Mouse (Mus musculus) urinary bladder, adult 18-20 months (tissue): ENCODE measurements around the gene Ndufa4l2.

Experiments
- DNase-seq, 2 experiments: peaks; one replicate each; pipeline ENCODE4 v3.0.0; 2022; ENCODE audit warnings: low spot score in 2 of 2, mixed read lengths in 2 of 2

Gene Ndufa4l2

DNA sequence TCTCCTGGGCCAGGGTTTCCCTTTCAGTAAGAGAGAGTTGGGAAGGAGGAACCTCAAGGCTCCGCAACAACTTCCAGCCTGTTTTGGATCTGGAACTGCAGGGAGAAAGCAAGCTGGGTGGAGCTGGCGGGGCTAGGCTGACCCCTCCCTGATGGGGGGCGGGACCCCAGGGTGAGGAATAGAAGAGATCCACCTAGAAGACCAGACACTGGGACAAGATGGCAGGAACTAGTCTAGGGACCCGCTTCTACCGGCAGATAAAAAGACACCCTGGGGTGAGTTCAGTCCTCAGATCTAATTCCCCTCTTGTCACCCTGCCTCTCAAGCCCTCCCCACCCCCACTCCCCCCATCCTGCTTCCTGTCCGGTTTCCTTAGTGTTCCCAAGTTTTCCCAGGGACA, at the start of gene Ndufa4l2:
Gene Ndufa4l2 (plus strand): TSS at position 204 of the 400 bp plus-strand sequence.
- DNase-seq = no peak

DNA sequence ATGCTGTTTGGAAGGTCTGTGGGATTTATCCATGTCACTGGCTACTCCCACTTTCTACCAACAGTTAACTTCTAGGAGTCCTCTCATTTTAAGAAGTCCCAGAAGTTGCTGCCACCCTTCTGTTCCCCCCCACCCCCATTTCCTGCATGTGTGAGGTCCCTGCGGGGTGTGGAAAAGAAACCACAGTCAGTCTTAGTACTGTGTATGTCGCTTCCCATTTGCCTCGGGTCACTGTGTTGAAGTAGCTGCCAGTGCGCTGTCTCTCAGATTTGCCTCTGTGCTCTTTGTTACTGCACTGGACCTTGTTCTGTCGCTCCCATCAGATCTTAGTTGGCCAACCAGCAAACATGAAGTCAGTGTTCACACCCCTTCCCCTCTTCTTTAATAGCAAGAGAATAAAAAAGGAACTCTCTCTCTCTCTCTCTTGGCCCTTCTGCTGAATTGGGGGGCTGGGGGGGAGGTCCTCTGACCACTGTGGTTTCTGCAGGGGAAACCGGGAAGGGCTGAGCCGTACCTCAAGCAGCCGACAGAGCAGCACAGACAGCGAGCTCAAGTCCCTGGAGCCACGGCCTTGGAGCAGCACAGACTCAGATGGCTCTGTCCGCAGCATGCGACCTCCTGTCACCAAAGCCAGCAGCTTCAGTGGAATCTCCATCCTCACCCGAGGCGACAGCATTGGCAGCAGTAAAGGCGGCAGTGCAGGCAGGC, 43.3 kb upstream of the Ndufa4l2 start:
- DNase-seq = no peak

DNA sequence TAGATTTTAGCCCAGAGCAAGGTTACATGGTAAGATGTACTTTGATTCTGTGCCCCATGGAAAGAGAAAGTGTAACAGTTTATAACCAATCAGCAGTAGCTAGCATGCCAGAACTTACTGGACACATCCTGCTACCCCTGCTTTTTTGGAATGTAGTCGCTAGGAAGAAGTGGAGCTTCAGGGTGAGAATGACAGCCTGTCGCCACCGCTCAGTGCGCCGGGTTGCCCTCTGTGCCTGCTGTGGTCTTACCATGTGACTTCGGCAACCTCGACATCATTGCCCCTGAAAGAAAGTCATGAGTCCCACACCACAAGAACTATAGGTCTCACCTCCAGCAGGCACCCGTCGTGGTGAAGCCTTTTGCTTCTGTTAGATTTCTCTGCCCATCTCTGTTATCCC, 42.0 kb upstream of the Ndufa4l2 start:
- no peak for DNase-seq

DNA sequence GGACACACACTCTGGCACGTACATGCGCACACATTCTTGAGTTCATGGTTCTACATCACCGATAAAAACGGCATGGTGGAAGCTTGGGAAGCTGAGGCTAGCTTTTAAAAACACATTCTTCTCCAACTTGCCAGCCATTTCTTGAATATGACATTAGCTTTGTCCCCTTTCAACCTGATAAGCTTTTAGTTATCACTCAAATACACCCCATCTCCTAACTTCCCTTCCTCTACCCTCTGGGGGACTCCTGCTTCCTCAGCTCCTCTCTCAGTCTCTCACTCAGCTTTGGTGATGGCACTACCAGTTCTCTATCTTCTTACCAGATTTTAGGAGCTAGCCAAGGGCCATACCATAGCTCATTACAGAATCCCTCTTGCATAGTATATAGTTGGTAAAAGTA, 39.6 kb upstream of the Ndufa4l2 start:
- no peak for DNase-seq

DNA sequence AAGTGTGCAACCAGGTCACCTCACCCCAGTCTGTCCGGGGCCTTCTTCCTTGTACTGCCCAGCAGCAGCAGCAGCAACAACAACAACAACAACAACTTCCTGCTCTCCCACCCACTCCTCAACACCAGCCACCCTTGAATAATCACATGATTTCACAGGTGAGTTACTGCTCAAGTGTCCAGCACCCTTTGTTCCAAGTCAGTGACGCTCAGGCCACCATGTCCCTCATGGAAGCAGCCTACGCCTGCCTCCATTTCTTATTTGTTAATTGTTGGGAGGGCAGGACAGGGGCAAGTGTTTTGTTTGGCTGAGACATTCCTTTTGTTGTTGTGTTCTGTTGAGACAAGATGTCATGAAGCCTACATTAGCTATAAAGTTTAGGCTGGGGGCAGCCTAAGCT, 38.2 kb upstream of the Ndufa4l2 start:
- no peak for DNase-seq

DNA sequence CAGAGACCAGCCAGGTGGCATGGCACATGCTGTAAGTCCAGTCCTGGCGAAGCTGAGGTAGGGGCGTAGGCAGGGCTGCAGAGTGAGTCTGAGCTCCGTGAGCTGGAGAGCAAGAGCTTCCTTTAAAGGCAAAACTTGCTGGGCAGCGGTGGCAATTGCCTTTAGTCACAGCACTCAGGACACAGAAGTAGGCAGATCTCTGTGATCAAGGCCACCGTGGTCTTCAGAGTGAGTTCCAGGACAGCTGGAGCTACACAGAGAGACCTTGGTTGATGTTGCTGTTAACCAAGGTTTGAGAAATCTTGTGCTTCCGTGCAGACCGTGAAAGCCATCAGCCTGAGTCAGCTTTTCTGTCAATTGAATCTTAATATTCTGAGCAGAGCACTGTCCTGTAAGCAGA, 37.5 kb upstream of the Ndufa4l2 start:
- no peak for DNase-seq

DNA sequence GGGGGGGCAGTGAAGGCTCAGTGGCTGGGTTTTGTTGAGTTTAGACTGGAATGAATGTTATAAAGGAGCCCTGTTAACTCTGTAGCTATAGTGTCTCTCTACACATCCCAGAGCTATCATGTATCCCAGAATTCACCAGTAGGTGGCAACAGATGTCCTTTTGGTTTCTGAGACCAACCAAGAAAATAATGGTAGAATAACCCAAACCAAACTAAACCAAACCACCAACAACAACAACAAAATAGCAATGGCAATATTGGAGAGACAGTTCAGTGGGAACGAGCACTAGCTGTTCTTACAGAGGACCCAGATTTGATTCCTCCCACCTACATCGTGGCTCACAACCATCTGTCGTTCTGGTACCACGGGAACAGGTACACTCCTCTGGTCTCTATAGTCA, 35.6 kb upstream of the Ndufa4l2 start:
- DNase-seq = no peak

DNA sequence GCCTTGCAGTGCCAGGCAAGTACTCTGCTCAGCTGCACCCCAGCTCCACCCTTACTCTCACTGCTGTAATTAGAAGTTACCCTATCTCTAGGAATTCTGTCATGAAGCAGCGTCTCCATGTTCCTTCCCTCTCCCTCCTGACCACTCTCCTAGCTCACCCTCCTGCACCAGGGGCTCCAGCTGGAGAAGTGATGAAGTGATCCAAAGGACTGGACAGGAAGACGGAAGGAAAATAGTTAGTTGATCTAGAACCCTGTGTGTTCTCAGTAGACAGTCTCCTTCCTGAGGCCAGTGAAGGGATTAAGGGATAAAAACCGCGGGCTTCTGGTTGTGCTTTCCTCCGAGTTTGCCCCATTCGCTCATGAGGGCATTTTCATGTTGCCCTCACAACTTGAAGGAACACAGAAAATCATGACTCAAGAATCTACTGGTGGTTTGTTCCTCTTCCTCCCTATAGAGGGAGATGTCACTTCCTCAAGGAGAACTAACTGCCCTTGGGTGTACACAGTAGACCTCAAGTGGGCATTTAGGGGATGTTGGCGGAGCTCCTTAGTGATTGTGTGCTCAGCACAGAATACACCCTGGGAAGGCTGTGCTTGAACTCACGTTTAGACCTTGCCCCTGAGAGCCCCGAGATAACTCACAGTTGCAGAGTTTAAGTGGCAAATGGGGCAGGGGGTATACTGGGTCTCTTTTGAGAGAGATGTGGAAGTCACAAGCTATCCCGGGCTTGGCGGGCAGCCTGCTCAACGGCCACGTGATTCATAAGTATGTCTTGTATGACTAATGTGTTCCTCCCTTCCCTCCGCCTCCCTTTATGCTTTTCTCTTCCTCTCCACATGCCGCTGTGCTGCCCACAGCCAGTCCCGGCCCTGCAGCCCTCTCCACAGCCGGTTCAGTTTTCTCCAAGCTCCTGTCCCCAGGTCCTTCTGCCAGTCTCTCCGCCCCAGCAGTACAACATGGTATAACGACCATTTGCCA, 33.6 kb upstream of the Ndufa4l2 start:
- DNase-seq = peak; percentile 33 to 55

DNA sequence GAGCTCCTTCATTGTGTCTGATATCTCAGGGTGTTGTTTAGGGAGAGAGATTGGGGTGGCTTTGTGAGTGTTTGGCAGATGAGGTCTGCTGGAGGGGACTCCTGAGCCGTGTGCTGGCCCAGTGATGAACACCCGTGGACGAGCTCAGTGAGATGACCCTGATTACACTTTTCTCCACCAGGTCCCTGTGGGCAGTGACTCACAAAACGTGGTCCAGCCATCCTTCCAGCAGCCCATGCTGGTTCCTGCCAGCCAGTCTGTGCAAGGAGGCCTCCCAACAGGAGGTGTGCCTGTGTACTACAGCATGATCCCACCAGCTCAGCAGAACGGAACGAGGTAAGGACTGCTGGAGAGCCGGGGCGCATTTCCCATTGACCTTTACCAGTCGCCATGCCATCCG, 29.5 kb upstream of the Ndufa4l2 start:
- no peak for DNase-seq

DNA sequence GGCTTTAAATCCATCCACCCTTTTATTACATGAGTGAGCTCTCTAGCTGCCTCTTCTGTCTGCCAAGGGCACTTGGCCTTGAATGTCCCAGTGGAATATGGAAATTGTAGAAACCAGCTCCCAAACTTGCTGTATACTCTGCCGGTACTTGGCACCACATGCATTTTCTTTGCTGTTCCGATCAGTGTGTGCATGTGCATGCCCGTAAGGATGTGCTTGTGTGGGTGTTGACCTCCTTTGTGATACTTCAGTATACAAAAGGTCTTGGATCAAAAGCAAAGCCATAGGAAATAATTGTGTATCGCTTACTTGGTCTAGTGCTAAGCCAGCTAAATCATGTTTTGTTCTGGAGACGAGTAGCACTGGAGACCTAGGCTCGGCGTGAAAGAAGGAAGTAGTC, 25.9 kb upstream of the Ndufa4l2 start:
- DNase-seq = no peak

DNA sequence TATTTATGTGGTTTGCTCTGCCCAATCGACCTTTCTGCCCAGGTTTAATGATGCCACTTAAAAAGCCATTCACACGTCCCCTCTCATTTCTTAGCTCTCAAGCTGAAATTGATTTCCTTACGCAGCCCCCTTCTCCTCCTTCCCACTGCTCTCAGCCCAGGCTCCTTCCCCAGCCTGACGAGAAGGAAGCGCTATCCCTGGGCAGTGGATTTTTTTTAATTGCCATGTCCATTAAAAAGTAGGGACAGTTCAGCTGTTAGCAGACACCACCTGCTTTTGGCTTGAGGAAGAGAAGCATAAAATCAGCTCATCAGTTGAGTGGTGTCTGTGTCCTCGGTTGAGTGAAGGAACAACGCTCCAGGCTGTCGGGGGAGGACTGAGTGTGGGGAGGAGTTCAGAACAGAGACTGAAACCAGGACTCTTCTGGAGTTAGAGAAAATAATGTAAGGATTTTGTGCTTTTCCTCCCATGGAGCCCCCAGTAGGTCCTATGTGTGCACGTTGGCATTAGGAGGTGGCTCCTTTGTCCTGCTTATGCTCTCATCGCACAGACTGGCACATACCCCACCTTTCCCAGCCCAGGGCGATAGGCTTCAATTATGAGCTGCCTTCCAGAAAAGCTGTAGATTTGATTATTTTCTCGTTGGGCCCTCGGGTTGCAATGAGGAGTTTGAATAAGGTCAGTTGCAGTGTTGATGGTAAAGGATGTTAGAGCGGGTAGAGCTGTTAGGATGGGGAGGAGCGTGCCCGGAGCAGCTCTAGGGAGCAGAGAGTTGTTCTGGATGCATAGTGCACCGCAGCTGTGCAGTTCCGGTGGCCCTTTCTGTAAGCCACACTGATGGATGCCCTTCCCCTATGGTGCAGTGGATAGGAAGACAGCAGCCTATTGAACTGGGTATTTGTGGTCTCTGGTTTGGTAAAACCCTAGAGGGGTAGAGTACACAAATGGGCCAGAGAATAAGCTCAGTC, 24.3 kb upstream of the Ndufa4l2 start:
- no peak for DNase-seq

DNA sequence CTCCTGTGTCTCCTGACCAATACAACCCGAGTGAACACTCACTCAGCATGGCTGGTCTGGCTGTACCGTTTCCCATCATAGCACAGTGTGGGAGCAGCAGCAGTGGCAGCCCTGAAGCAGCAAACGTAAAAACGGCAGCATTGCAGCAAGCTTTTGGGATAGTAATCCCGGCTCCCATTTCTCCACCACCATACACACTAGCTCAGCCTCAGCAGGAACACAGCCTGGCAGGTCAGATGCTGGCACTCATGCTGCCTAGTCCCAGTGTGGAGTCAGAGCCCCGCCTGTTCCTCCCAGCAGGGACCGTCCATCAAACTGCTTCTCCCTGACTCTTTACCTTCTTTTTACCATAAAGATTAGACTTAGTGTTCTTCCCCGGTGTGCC, 23.6 kb upstream of the Ndufa4l2 start:
- DNase-seq = no peak

DNA sequence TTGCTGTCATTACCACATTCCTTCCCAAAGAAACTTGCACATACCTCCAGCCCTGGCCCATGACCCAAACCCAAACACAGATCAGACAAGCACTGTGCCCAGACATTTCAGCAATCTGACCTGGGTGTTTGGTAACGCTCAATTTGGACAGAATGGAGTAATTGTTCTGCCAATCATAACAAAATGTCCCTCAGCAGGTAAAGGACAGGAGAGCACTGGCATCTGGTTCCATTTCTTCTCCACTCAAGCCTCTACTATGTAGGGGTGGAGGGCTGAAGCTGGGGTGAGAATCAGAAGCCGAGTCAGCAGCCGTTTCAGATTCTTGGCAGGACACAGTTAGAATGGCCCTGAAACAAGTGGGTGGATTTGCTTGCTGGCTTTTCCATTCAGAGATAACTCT, 22.6 kb upstream of the Ndufa4l2 start:
- DNase-seq = no peak

DNA sequence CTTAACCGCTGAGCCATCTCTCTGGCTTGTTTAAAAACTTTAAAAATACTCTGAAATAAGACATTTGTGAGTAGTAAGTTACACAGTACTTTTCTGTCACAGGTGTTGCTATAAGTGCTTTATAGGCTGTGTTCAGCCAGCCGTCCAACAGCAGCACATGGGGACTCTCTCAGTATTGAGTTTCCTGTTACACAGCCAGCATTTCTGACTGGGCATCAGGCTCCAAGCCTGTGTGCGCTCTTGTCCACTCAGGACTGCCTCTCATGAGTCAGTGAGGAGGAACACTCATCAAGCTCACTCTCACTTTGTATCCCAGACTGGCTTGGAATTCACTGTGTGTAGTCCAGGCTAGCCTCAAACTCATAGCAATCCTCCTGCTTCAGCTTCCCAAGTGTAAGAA, 18.6 kb upstream of the Ndufa4l2 start:
- no peak for DNase-seq

DNA sequence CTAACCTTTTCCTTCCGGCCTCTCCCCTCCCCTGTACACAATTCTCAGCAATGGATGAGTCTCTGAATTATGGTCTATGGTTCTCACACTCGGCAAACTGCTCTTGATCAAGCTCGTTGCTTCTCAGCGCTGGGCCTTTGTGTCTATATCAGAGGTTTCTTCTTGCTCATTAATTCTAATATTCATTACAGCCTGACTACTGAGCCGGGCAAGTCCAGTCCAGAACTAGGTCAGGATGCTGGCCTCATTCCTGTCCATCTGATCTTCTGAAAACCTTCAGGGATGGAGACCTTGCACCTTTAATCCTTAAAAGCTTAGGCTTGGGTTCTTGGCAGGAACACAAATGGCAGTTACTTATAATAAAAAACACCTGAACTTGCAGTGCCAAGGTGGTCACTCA, 15.3 kb upstream of the Ndufa4l2 start:
- DNase-seq = no peak

DNA sequence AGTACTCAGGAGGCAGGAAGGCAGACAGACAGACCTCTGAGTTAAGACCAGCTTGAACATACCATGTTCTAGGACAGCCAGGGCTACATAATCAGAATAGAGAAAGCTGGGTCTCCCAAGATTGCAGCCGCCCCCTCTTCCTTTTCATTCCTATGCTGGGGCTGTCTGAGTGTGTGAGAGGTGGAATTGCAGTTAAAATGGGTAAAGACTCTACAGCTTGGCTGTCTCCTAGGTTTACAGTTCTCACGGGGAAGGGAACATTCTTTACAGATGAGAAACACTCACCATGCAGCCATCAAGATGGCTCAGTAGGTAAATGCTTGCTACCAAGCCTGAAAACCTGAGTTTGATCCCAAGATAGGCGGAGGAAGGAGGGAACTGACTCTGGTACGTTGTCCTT, 14.7 kb upstream of the Ndufa4l2 start:
- no peak for DNase-seq

DNA sequence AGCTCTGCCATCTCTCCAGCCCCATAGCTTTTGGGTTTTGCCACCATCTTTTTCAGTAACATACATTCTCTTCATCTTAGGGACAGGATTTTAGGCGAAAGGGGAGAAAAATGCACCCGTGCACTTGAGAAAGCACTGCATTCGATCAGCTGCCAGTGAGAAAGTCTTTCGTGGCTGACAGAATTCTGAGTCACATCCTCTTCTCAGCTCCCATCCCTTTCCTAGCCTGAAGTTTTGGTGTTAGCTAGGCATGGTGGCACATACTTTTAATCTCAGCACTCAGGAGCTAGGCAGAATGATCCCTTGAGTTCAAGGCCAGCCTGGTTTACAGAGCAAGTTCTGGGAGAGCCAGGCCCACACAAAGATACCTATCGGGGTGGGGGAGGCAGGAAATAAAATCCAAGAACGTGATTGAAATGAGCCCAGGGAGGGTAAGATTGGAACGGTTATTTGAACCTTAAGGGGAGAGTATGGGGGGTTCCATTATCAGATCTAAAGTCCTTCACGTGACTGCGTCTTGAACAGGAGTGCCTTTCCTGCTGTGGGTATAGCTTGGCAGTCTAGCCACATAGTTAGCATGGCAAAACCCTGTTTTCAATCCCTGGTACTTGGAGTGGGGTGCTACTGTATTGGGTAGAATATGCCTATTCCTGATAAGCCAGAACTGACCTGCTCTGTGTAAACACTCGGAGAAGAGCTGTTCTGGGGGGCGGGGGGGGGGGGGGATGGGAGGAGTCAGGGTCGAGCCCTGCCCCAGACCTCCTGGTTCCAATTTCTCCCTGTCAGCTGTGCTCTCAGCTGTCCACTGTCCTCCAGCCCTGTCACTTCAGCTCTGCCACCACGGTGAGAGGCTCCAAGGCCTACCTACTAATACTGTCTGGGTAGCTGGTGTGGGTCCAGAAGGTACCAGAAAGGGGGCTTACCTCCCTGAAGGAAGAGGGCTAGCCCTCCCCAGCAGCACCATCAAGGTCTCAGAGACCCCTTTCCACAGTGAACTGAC, 13.6 kb upstream of the Ndufa4l2 start, which contains the start of gene Stac3:
Gene Stac3 (plus strand): TSS at position 793 of the 1,000 bp plus-strand sequence.
- no peak for DNase-seq

DNA sequence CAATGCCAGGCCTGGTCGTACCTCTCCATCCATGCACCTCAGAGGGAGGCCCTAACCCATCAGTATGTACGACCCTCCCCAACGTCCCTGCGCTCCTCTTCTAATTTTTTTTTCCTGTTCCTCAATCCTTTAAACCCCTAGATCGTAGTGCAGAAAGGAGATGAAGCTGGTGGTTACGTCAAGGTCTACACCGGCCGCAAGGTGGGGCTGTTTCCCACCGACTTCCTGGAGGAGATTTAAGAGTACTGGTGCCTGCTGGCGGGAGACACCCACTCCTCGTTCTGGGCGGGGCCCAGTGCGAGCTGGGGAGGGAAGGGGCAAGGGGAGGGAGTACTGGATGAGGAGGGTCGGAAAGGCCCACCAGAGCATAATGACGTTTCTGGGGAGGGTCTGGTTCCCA, 6.5 kb upstream of the Ndufa4l2 start:
- DNase-seq = peak in 1 of 2 experiments; percentile 66

DNA sequence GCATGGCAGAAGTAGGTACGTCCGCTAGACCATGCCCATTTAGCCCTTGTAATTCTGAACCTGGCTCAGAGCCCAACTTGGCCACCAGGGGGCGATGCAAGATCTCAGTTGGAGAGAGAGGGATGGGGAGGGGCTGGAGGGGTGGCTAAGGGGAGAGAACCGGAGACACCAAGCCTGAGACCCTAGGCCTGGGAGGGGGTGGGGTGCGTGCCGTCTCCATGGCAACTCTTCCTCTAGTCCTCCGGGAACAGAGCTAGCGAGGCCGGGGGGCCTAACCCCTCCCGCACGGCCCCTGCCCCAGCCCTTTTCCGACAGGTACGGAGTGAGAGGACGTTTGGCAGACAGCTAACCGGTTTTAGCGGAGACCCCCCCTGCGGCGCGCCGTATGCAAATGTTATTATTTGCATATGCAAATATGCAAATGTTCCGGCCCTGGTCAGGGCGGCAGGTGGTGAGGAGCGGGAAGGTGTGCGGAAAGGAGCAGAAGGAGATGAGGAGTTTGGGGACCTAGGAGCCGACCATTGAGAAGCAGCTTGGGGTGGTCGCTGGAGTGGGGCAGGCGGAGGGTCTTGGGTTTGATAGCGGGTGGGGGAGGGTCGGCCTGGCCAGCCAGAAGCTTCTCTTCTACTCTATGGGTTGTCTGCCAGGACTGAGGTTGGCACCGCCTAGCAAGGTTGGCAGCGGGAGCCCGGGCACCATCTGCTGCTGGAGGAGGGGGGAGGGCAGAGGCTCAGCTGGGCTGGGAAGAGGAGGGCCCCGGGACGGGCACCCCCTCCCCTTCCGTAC, 5.5 kb upstream of the Ndufa4l2 start:
- peak; percentile 51 to 65 for DNase-seq
